Mouse (Mus musculus): ENCODE measurements around the gene Dkc1.

Gene Dkc1

DNA sequence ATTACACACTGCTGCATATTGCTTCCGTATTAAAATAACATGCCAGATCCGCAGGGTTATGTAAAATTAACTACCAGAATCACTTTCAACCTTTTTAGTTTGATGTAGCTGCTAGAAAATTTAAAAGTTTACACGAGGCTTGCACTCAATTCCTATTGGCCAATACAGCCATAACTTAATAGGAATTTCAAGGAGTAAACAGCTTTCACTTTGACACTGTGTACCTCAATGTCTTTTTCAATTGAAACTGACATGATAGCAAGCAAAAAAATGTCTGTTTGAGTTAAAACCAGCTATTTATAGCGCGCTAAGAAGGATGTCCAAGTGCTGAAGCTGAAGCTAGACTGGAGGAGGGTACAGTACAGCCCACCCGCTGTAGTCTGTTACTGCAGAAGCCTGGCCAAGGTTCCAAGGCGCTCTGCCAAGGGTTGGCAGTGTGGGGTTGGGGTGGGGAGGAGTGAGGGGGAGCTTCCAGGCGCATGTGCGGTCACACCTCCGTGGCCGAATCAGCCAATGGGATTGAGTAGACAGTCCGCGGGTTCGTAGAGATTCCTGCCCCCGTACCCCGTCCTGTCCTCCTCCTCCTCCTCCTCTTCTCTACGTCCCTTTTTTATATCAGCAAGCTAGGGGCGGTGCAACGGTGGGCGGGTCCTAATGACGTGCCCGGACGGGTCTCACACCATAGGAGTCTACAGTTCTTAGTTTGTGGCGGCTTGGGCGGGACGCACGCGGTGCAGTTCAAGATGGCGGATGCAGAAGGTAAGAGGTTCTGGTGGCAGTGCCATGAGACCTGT, at the start of gene Dkc1:
Gene Dkc1, plus strand, starts transcription at position 486 of the 794 bp plus-strand sequence.
- DNase-seq (ENCODE audit: low spot score) = peak; percentile 85

DNA sequence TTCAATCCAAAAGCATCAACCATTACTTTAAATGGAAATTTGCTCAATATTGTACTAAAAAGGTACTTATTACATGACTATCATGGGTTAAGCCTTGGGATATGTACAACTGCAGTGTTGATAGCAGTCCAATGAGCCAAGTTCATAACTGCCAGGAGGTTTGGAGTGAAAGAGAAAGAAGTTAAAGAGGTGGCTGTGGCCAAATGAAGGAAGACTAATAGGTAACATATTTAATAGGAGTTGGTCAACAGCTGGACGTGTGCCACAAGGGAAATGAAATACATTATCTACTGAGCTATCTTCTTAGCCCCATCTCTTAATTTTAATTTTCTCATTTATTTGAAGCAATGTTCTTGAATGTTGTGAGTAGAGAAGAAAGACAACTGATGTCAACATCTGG, 49.7 kb upstream of the Dkc1 start:
- no peak for DNase-seq (ENCODE audit: low spot score)

DNA sequence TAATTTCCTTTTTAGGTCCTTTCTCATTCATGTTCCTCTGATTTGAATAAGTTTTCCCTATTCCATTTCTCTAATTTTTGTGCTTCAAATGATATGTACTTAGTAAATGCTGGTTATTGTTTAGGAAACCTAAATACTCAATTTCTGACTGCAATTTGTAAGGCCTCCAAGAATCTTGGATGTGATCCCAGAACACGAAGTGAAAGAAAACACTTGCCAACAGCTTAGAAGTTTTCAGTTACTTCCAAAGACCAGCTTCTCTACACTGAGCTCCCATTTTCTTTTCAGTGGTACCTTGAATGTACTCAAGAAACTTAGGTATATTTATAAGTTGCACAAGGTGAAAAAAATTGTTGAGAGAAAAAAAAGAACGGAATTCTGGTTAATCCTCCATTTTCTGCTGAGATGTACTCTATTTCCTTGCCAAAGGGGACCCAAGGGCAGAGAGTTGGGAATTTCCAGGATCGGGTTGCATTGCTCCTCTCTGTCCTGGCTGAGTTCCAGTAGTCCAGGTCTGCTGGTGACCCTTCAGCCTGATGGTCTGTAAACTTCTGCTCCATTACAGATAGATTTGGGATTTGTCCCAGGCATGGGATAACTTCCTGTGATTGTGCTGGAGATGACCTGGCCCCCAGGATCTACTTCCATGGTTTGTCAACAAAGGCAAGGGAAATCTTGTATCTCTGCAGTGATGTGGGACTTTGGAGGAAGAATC, 48.6 kb upstream of the Dkc1 start:
- no peak for DNase-seq (ENCODE audit: low spot score)

DNA sequence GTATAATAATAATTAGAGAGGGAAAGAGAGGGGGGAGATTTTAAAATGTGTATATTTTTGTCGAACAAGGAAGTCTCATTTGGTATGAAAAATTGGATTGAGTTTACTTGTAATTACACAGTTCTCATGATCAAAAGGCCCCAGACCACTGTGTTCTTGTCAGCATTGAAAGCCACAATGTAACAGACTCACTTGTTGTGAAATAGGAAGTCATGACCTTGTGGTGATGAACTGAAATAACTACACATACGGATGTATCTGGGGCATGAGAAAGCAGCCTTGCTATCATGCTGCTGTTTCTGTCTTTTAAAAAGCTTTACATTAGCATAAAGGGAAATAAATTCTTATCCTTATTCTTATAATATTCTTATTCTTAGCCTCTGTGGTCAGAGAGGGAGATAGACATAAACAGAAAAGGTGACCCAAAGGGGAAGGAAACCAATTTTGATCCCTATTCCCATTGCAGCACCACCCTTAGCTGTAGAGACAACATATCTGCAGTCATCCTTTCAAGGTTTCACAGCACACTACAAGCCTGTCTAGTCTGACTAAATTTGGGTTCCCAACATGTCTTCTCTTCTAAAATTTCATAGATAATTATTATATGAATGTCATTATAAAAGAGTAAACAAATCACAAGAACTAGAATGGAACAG, 39.4 kb upstream of the Dkc1 start:
- DNase-seq (ENCODE audit: low spot score) = no peak

DNA sequence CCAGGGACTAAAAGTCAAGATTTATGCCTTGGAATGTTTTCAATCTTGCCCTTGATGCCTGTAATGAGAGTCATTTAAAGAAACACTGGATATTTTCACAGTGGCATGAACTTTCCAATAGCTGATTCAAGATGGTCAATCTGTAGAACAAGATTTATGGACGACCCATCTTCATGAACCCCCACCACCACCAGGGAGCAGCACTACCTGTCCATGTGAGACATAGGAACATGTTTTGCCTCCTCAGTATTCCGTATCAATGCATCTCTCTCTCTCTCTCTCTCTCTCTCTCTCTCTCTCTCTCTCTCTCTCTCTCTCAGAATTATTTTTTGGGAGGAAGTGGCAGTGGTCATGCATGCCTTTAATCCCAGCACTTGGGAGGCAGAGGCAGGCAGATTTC, 13.3 kb upstream of the Dkc1 start:
- DNase-seq (ENCODE audit: low spot score) = no peak

DNA sequence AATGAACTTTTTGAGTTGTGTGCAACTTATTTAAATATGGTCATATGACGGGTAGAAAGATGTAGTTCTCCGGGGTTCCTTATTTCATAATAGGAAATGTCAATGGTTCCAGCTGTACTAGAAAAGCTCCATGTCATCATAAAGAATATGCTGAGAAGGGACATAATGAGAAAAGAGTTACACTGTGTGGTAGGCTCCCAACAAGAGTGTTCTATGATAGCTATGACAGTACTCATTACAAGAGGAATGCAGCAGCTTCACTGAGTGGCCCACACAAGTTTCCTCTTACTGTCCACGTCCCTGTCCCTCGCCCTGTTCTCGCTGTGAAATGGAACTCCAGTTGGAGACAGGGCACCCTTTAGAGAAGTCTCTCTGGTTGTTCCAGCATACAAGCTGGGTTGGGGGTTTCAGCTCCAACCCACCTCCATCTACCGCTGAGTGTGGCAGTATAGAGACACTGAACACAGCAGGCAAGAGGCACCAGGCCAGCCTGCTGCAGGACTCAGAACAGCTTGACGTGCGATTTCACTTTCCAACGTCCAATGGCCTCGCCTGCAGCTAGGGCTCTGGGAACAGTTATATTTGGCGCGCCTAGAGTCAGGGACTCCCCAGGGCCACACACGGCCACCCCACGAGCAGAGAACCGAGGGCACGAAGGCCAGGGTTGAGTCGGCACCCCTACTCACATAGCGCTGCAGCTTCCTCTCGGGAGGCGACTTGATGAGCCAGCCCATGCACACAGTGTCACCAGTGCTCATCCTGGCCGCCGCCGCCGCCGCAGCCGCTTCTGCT, 11.5 kb upstream of the Dkc1 start:
- peak; percentile 18 for DNase-seq (ENCODE audit: low spot score)

DNA sequence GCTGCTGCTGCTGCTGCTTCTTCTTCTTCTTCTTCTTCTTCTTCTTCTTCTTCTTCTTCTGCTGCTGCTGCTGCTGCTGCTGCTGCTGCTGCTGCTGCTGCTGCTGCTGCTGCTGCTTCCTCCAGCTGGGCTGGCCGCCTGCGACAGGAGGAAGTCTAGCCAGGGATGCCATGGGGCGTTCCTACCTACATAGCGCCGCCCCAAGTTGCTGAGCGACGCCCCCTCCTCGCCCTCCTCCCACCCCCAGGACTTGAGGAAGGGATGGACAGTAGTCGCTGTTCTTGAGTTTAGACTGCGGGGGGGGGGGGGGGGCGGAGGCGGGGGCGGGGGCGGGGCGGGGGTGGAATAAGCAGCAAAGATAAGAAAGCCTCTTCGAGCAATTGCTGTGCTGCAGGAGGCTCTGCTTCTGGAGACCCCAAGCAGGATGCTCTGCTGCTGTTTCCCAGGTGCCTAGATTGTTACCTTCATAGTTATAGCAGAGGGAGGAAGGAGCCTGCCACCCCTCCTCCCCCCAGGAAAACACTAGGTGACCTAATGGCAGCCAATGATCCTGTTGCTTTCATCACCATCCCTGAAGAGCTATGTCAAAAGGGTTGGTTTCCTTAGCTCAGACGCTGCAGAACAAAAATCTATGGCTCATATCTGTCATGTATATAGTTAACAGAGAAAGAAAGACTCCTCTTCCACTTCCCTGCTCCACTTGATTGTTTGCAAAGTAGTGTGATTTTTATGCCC, 10.7 kb upstream of the Dkc1 start, which contains the start of gene Gab3:
Gene Gab3, minus strand, starts transcription at position 685 of the 735 bp plus-strand sequence.
- DNase-seq (ENCODE audit: low spot score) = peak; percentile 57

DNA sequence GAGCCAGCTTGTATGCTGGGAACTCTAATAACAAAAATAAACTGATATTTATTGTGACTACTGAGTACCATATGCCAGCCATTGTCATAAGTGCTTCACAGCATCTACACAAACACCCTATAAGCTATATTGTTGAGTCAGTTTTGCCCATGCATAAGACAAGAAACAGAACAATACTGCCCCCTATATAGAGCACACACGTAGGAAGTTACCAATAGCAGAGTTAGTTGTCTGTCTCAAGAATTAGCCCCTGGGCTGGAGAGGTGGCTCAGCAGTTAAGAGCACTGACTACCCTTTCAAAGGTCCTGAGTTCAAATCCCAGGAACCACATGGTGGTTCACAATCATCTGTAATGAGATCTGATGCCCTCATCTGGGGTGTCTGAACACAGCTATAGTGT, 10.0 kb upstream of the Dkc1 start:
- peak; percentile 14 for DNase-seq (ENCODE audit: low spot score)

DNA sequence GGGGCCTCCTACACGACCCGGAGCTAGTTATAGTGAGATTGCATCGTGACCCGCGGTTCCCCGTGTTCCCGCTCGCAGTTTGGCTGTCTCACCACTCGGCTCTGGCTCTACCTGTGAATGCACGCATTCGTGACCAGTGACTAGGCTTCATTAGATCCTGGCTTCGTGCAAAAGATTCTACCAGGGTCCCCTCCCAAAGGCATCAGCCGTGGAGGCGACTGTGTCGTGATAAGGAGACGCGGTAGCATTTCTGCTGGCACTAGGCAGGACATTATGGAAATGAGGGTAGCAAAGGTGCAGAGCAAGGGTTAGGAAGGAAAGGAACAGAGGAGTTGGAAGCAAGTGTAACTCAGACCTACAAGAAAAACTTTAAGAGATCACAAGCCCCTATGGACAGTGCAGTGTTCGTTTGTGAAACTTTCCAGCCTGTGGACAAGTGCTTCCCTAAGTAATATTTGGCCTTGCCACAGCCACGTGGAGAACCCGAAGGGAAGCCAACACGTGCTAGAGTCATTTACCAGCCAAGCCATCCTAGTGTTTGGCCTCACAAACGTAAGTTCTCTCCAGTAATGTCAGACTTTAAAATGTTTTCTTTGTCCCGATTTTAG, 613 bp downstream of the Dkc1 start:
- peak; percentile 17 for DNase-seq (ENCODE audit: low spot score)

DNA sequence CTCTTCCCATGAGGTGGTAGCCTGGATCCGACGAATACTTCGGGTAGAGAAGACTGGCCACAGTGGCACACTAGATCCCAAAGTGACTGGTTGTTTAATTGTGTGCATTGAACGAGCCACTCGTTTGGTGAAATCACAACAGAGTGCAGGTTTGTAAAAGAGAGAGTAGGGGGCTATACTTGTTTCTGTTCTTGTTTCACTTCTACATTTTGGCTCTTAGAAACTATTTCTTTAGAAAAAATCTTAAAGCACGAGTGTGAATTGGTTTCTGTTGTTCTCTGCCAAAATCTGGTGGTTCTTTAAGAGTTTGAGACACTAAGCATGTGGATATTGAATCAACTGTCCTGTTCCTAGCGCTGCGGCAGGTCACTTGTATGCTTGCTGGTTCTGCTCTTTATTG, 3.1 kb downstream of the Dkc1 start:
- no peak for DNase-seq (ENCODE audit: low spot score)

DNA sequence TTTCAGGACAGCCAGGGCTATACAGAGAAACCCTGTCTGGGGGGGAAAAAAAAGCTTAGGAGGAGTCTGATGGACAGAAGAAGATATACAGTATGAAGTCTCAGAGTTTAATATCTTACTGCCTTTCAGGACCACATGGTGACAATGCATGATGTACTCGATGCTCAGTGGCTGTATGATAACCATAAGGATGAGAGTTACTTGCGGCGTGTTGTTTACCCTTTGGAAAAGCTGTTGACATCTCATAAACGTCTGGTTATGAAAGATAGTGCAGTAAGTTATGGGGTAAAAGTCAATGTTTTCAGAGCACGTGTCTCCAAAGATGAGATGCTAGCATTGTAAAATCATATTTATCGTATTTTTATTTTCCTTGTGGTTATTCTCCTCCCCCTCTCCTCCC, 6.6 kb downstream of the Dkc1 start:
- no peak for DNase-seq (ENCODE audit: low spot score)

DNA sequence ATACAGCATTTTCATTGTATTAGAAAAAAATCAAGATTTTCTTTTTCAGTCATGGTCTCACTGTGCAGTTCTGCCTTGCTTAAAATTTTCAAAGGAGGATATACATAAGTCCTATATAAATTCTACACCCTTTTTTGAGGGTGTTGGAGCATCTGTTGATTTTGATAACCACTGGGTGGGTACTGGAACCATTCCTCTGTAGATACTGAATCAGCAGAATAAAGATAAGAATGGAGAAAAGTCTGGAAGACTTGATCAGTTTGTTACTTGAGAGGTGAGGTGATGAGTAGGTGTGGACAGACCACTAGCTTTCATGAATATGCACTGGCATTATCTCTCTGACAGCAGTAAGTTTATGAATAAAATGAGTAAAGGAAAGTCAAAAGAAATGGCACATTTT, 19.9 kb downstream of the Dkc1 start:
- DNase-seq (ENCODE audit: low spot score) = no peak

DNA sequence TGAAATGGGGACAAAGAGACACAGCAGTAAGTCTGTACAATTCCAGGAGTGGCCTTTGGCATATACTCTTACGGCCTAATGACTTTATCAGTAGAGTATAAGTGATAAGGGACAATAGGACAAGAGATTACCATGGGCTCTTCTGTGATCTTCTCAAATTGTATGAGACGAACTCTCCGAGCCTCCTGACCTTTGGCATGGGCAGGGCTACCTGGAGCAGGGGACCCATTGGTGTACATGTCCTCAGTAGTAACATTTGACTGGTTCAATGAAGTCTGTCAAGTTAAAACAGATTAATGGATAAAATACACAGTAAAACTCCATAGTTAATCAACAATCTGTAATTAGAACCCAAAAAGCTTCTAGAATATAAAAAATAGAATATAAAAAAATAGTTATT, 30.0 kb downstream of the Dkc1 start:
- no peak for DNase-seq (ENCODE audit: low spot score)

DNA sequence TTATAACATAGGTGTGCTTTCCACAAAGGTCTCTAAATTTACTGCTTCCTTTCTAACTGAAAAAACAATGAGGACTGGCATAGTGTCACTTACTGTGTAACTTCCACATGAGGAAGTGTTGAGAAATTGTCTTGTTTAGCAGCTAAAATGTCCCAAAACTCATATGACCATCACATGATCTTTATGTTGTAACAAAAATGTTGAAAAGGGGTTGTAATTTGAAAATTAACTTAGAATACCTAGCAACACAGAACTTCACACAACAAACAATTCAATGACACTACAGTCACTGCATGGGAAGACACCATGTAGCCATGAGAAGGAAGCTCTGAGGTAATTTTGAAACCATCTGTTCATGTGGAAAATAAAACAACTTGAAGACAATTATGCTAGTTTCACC, 31.2 kb downstream of the Dkc1 start:
- no peak for DNase-seq (ENCODE audit: low spot score)

DNA sequence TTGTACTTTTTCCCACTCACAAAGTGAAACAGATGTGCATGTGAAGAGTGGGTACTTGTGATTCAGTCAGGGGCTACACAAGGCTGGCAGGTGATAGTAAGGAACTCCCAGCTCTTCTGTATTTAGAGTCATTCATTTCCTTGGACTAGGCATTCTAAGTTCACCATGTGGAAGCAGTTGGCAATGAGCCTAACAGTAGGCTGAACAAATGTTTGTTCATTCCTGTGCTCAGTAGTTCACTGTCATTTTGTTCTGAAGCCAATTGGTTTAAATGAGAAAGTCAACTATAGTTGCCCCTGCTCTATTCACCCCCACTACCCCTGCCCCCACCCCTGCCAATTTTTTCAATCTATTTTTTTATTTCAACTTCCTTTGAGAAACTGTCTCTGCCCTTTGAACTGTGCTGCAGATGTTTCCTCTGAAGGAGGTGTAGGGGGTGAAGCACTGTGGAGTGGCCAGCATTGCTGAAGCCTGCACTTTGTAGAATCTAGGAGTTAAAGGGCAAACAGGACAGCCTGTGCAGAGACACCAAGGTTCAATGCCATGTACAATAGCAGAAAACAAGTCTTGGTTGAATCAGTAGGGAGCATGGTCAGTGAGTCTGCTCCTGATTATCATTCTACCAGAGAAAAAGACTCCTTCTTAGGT, 32.8 kb downstream of the Dkc1 start:
- no peak for DNase-seq (ENCODE audit: low spot score)

DNA sequence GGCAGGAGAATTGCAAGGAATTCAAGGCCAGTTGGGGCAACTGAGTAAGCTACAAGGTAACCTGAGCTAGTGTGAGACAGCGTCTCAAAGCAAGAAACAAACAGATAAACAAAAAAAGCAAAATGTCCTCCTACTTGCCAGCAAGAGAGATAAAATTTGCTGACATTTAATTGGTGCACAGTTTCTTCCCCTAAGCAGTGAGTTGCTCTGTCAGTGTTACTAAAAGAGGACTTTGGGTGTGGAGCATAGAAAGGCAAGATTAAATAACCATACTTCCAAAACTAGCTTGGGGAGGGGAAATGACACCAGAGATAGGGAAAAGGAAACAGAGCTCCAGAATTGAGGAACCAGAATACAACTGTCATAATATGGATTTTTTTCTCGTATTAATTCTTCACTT, 33.8 kb downstream of the Dkc1 start:
- DNase-seq (ENCODE audit: low spot score) = no peak

DNA sequence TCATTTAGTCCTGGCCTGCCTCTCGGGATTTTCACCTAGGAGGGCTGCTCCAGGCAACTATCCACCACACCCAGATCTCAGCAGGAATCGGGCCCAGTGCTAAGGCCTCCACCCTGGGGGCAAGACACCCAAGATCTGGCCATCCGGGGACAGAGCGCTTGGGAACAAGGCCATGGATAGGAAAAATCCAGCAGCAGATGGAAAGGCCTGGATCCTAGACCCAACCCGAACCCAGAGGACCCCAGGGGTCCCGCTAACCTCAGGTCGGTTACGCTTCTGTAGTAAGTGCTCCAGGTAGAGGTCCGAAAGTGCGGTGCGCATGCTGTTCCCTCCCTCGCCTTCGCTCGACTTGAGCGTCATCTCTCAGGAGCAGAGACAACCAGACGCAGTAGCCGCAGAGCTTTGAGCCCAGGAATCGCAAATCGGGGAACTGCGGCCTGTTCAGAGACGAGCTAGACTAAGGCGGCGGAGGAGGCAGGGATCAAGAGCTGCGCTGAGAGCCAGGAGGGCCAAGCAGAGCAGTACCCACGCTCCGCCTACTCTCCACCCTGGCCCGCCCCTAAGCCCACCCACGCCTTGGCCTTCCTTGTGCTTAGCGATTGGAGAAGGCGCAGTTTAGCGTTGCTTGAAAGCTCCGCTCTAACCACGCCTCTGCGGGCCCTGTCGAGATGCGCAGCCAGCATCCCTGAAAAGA, 35.0 kb downstream of the Dkc1 start, which contains the start of gene Mpp1:
Gene Mpp1, minus strand, starts transcription at position 550 of the 694 bp plus-strand sequence.
- DNase-seq (ENCODE audit: low spot score) = peak; percentile 81

DNA sequence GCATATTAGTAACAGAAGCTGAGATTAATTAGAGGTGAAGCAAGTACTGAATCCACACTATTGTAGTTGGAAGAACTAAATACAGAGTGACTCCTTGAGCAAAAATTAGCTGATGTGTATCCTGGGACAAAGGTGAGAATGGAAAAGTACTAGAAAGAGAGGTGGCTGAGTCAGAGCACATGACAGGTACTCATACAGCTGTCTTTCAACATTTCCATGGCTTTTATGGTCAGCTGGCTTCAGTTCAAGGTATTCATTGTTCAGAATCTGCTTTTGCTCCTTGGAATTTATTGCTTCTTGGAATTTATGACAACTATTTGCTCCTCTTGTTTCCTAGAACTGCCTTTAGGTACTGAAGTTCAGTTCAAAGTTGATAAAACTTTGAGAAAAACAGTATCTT, 41.3 kb downstream of the Dkc1 start:
- no peak for DNase-seq (ENCODE audit: low spot score)

DNA sequence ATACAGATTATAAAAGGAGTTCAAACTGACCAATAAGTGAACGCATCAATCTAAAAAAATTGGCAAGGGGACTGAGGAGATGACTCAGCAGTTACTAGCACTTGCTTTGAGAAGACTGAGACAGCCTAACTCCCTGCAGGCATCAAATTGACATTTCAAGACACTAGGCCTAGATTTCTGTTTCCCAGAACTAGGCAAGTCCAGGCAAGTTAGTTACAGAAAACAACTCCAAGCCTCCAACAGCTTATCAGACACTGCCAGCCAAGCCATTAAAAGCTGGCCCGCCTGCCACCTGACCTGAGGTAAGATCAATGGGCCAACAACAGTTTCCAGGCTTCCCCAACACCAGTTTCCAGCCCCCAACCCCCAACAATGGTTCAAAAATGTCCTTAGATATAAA, 42.1 kb downstream of the Dkc1 start:
- no peak for DNase-seq (ENCODE audit: low spot score)

DNA sequence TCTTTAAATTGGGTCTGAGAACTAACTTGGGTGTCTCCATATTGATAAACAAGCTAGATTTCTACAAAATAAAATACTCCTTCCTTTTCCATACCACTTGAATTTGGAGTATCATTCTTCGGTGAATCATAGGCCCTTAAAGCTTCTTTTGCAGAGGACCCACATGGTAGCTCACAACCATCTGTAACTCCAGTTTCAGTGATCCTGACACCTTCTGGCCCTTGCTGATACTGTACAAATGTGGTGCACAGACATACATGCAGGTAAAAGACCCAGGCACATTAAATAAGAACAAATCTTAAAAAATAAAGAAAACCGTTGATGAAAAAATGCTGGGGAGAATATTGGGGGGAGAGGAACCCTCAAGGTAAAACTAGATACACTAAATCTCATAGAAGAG, 42.5 kb downstream of the Dkc1 start:
- DNase-seq (ENCODE audit: low spot score) = no peak
